Mouse (Mus musculus): ENCODE results near the gene Tox2. TPM values are rescaled to one million over a fixed set of nuclear protein-coding genes. Genes with fewer than 3 reads are reported as not detected.

The Tox2 gene
- polyA plus RNA-seq, 1 experiment = 4.5 TPM

DNA sequence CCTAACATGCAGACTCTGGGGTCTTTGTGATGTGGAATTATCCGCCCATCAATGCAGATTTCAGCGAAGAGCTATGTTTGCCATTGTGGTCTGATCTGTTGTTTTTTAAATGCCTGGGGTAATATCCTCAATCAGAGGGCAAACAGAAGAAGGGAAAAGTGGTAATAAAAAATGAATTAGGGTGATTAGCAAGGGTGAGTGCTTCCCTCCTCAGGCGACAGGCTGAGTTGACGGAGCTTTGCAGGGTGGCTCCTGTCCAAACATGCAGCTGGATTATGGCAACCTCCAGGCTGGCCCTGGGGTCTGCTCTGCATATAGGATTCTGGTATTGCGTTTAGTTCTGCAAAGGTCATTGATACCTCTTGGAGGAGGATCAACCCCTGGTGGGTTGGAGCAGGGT, 16.5 kb downstream of the Tox2 start:
- Histone ChIP-seq H3K9me3 (peaks cover 10% of the 10 kb centered on the region), H3K36me3 (replicated peaks; ENCODE audit: low read length) (no peaks in the 10 kb centered on the region), H3K27me3 (replicated peaks) (peaks cover 99% of the 10 kb centered on the region), H3K4me3 (replicated peaks) (no peak overlapping the region), H3K4me1 (peaks cover 39% of the 10 kb centered on the region)
- TF ChIP-seq FLI1 (IDR thresholded peaks at IDR 0.05; ENCODE audit: low read length) = no peak
- no peak for TF ChIP-seq GATA1 (IDR thresholded peaks at IDR 0.05; ENCODE audit: borderline replicate concordance, low read length)

DNA sequence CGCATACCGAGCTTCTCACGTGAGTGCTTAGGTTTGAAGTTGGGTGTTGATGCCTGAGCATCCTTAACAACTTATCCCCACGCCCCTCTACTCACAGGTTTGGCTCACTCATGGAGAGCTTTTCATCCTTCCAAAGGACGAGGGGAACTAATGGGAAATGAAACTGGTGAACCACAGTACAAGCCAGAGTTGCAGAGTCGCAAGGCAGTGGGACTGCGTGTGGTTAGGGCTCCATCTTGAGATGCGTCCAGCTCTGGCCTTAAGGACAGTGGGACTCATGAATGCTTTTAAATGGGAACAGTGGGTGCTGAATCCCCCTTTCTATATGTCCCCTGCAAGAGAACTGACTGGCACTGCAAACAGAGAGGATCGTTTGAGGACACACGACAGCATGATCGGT, 17.8 kb downstream of the Tox2 start:
- Histone ChIP-seq H3K9me3 (peaks cover 10% of the 10 kb centered on the region), H3K4me3 (replicated peaks) (no peak overlapping the region), H3K4me1 (peaks cover 37% of the 10 kb centered on the region), H3K36me3 (replicated peaks; ENCODE audit: low read length) (no peaks in the 10 kb centered on the region), H3K27me3 (replicated peaks) (peaks cover 99% of the 10 kb centered on the region)
- TF ChIP-seq FLI1 (IDR thresholded peaks at IDR 0.05; ENCODE audit: low read length) = no peak

DNA sequence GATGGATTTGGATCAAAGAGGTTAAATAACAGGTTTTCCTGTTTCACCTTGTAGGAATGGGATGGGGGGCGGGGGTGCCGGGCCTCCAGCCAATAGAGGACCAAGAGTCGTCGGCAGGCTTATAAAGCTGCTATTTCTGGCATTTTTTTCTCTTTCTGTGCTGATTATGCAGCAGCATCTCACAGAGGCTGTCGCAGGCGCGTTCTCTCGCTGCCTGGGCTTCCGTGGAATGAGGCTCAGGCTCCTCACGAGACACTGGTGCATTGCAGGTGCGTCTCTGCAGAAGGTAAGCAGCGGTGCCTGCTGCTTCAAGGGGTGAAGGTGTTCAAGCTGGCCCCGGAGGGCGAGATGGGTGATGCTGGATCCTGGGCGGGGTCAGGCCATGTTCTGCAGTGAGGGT, 22.4 kb downstream of the Tox2 start:
- Histone ChIP-seq H3K4me1 (peaks cover 60% of the 10 kb centered on the region), H3K4me3 (replicated peaks) (no peak overlapping the region), H3K27me3 (replicated peaks) (peaks cover 98% of the 10 kb centered on the region), H3K9me3 (peaks cover 22% of the 10 kb centered on the region), H3K36me3 (replicated peaks; ENCODE audit: low read length) (no peaks in the 10 kb centered on the region)
- no peak for TF ChIP-seq FLI1 (IDR thresholded peaks at IDR 0.05; ENCODE audit: low read length)
- TF ChIP-seq GATA1 (IDR thresholded peaks at IDR 0.05; ENCODE audit: borderline replicate concordance, low read length) = no peak

DNA sequence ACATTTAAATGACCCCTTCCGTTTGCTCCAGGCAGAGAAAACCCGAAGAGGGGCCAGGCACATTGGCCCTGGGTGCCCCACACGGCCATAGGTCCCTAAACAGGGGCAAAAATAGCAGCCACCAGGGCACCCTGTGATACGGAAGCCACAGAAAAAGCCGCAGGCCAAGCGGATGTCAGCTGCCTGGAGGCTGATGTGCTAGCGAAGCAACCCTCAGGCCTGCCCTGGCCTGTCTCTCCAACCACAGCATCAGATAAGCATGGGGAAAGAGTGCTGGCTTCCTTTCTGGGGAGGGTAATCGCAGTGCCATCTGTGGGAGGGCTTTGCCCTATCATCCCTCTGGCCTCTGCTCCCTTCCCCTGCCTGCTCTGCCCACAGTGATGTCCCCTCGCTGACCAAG, 26.1 kb downstream of the Tox2 start:
- Histone ChIP-seq H3K4me1 (peaks cover 81% of the 10 kb centered on the region), H3K27me3 (replicated peaks) (peaks cover 98% of the 10 kb centered on the region), H3K4me3 (replicated peaks) (peak overlapping the region; percentile 86), H3K36me3 (replicated peaks; ENCODE audit: low read length) (no peaks in the 10 kb centered on the region), H3K9me3 (peaks cover 19% of the 10 kb centered on the region)
- TF ChIP-seq FLI1 (IDR thresholded peaks at IDR 0.05; ENCODE audit: low read length) (peak; percentile 49; the same call in 1 of the 2 replicates), GATA1 (IDR thresholded peaks at IDR 0.05; ENCODE audit: borderline replicate concordance, low read length) (peak; percentile 99)

DNA sequence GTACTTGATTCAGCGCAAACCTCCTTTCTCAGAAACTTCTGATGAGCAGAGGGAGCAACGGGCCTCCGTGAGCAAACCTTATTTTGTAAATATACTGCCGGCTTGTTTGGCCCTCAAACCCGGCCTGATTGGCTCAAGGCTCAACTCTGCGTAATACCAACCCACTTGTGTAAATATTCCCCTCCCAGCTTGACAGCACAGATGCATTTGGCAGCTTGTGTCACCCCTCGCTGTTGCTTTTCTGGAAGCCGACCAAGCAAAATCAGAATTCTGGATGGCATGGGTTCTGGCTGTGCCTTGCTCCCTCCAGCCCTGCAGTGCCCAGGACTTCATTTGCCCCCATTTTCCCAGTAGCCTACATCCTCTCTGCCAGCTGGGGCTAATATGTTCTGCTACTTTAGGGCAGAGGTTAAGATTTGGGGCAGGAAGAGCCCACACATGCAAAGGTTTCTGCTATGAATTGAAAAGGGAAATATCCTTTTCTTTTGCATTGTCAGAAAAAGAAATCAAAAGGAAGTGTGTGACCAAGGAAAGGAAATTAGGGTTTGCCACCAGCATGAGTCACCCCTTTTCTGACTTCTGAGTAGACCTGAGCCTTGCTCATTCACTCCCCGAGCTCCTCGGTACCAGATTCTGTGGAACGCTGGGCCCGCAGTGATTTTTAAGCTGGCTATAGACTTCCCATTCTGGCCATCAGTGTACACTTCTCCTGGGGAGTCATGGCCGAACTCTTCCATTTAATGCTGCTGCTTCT, 29.0 kb downstream of the Tox2 start:
- no peak for TF ChIP-seq FLI1 (IDR thresholded peaks at IDR 0.05; ENCODE audit: low read length)
- no peak for TF ChIP-seq GATA1 (IDR thresholded peaks at IDR 0.05; ENCODE audit: borderline replicate concordance, low read length)
- Histone ChIP-seq H3K27me3 (replicated peaks) (peaks cover 98% of the 10 kb centered on the region), H3K9me3 (peaks cover 19% of the 10 kb centered on the region), H3K4me3 (replicated peaks) (no peak overlapping the region), H3K36me3 (replicated peaks; ENCODE audit: low read length) (no peaks in the 10 kb centered on the region), H3K4me1 (peaks cover 71% of the 10 kb centered on the region)

DNA sequence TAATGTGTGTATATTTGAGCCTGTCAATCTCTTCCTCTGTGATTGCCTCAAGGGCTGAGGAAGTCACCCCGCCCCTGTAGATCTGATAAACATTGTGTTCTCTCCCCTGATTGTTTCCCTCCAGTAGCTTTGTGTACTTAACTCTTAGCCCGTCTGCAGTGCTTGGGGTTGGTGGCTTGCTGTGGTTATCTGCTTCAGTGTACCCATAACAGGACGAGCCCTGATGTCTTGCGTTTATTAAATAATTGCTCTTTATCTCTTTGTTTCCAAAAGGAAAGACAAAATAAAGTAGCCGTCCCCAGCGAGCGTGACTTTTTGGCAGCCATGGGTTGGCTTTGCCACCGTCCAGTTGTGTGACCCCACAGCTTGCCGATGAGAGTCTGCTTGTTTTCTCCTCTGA, 30.7 kb downstream of the Tox2 start:
- Histone ChIP-seq H3K36me3 (replicated peaks; ENCODE audit: low read length) (no peaks in the 10 kb centered on the region), H3K4me1 (peaks cover 54% of the 10 kb centered on the region), H3K4me3 (replicated peaks) (no peak overlapping the region), H3K27me3 (replicated peaks) (peaks cover 99% of the 10 kb centered on the region), H3K9me3 (peaks cover 19% of the 10 kb centered on the region)
- TF ChIP-seq GATA1 (IDR thresholded peaks at IDR 0.05; ENCODE audit: borderline replicate concordance, low read length) (no peak), FLI1 (IDR thresholded peaks at IDR 0.05; ENCODE audit: low read length) (no peak)

DNA sequence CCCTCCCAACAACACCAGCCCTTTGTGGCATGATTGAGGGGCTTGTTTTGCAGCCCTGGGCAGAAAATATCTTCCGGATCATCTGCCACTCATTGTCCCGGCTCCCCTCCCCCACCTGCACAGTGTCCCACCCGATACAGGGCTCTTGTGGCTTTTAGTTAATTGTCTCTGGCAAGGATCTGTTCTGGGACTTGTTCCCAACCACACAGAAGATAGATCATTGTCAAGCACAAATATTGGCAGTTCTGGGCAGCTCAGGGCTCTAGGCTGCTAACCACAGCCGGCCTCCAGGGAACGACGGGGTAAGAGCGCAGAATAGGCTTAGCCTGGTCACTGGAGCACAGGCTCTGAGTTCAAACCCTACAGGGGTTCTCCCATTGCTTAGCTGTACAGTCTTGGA, 33.1 kb downstream of the Tox2 start:
- peaks cover 7% of the 10 kb centered on the region; the same call in 1 of the 2 replicates for H3K9me3 ChIP-seq
- no peaks in the 10 kb centered on the region for H3K36me3 ChIP-seq (replicated peaks; ENCODE audit: low read length)
- TF ChIP-seq GATA1 (IDR thresholded peaks at IDR 0.05; ENCODE audit: borderline replicate concordance, low read length) = no peak
- no peak for TF ChIP-seq FLI1 (IDR thresholded peaks at IDR 0.05; ENCODE audit: low read length)
- H3K27me3 ChIP-seq (replicated peaks) = peaks cover 99% of the 10 kb centered on the region
- H3K4me1 ChIP-seq = peaks cover 30% of the 10 kb centered on the region
- no peak overlapping the region for H3K4me3 ChIP-seq (replicated peaks)

GRCm38 (mm10) chr2:163237999-163238529, 35.1 kb downstream of the Tox2 start:
- Histone ChIP-seq H3K27me3 (replicated peaks) (peaks cover 99% of the 10 kb centered on the region), H3K36me3 (replicated peaks; ENCODE audit: low read length) (no peaks in the 10 kb centered on the region), H3K9me3 (peaks cover 7% of the 10 kb centered on the region; the same call in 1 of the 2 replicates), H3K4me1 (peaks cover 10% of the 10 kb centered on the region), H3K4me3 (replicated peaks) (no peak overlapping the region)
- TF ChIP-seq FLI1 (IDR thresholded peaks at IDR 0.05; ENCODE audit: low read length) (no peak), GATA1 (IDR thresholded peaks at IDR 0.05; ENCODE audit: borderline replicate concordance, low read length) (no peak)

DNA sequence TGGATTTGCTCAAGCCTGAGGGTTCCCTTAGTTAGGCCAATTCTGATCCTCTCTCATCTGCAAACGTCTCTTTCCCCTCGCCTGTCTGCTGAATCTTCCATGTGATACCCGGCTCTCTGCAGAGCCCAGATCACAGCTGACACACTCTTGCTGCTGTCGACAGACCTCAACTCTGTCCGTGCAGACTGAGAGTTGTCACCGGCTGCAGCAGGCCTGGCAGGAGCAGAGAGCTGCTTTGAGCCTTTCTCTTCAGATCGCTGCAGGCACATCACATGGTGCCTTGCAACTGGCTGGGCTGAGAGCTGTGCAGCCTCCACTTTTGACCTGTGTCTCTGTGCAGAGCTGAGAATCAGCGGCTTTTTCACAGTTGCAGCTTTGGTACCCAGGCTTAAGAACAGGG, 37.0 kb downstream of the Tox2 start:
- Histone ChIP-seq H3K4me1 (peaks cover 8% of the 10 kb centered on the region), H3K9me3 (peaks cover 7% of the 10 kb centered on the region; the same call in 1 of the 2 replicates), H3K27me3 (replicated peaks) (peaks cover 99% of the 10 kb centered on the region), H3K4me3 (replicated peaks) (no peak overlapping the region), H3K36me3 (replicated peaks; ENCODE audit: low read length) (no peaks in the 10 kb centered on the region)
- TF ChIP-seq GATA1 (IDR thresholded peaks at IDR 0.05; ENCODE audit: borderline replicate concordance, low read length) (no peak), FLI1 (IDR thresholded peaks at IDR 0.05; ENCODE audit: low read length) (no peak)

DNA sequence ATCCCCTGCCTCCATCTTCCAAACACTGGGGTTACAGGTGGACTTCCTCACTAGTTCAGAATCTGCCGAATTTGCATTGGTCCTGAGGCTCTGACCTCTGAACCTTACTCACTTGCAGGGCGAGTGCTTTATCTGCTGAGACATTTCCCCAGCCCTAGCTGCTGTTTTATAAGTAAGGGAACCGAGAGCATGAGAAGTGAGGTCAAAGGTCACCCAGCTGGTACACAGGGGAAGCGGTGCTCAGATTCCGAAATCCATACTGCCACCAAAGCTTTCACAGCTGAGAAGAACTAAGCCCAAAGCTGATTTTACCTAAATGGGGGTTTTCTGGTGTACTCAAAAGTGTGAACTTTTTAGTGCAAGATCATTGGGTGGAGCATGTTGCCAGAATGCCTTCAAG, 38.9 kb downstream of the Tox2 start:
- H3K9me3 ChIP-seq = peaks cover 7% of the 10 kb centered on the region; the same call in 1 of the 2 replicates
- no peaks in the 10 kb centered on the region for H3K36me3 ChIP-seq (replicated peaks; ENCODE audit: low read length)
- no peak for TF ChIP-seq GATA1 (IDR thresholded peaks at IDR 0.05; ENCODE audit: borderline replicate concordance, low read length)
- no peak for TF ChIP-seq FLI1 (IDR thresholded peaks at IDR 0.05; ENCODE audit: low read length)
- H3K4me3 ChIP-seq (replicated peaks) = no peak overlapping the region
- no peaks in the 10 kb centered on the region for H3K4me1 ChIP-seq
- peaks cover 98% of the 10 kb centered on the region for H3K27me3 ChIP-seq (replicated peaks)

Measured in megakaryocyte, embryonic 14.5 days (primary cell).